In genomic region chr12:72762502-72762901, GRCm38 (mm10) we compare ENCODE assay signal across 9 mouse cellular contexts. TPM values are rescaled to one million over a fixed set of nuclear protein-coding genes. Genes with fewer than 3 reads are reported as not detected.
DNase-seq lines count a peak whose midpoint lies in the region; ATAC-seq and TF ChIP-seq lines count a peak whose summit lies in the region.
"Had no signal": no experiment of that assay in that cellular context is flagged by ENCODE, and none has a peak within 500 bp of the region (broad histone marks: within the 10 kb centered on the region; RNA-seq: fewer than 3 reads in every experiment).

No protein-coding gene starts in this region.

- 0 out of 2 replicates have a peak overlapping the region, but pooled peaks have one; percentile 99 for H3K27ac ChIP-seq in heart, postnatal 0 days (ENCODE audit: low read depth)
- H3K27ac ChIP-seq in bone marrow macrophage, adult 2 months (ENCODE audit: insufficient read depth, low read depth, low read length) = no peak overlapping the region
- no peak overlapping the region for H3K27ac ChIP-seq in hindbrain, embryonic 16.5 days (ENCODE audit: low read depth, low read length)
- no peak overlapping the region for H3K27ac ChIP-seq in midbrain, embryonic 14.5 days (replicated peaks; ENCODE audit: low read depth, low read length)

- peak overlapping the region; percentile 80 for H3K4me2 ChIP-seq in heart, postnatal 0 days (ENCODE audit: low read depth, low read length)
- H3K4me2 ChIP-seq in hindbrain, embryonic 16.5 days (ENCODE audit: low read length) = peak overlapping the region; percentile 73
- peak overlapping the region; percentile 72 for H3K4me2 ChIP-seq in midbrain, embryonic 14.5 days (ENCODE audit: low read length)

- H3K4me3 ChIP-seq in heart, postnatal 0 days (ENCODE audit: low read depth, low read length) = peak overlapping the region; percentile 95
- peak overlapping the region; percentile 86 for H3K4me3 ChIP-seq in bone marrow macrophage, adult 2 months (ENCODE audit: insufficient read depth, low read length)
- peak overlapping the region; percentile 92 for H3K4me3 ChIP-seq in hindbrain, embryonic 16.5 days (ENCODE audit: low read length)
- H3K4me3 ChIP-seq in midbrain, embryonic 14.5 days (replicated peaks; ENCODE audit: low read depth, low read length) = peak overlapping the region; percentile 89

- no peak for DNase-seq in heart, postnatal 0 days (ENCODE audit: low spot score)
- no peak for DNase-seq in heart, postnatal 25 days (ENCODE audit: low spot score)
- DNase-seq in midbrain, embryonic 14.5 days = no peak
- no peak for DNase-seq in cerebellum, adult 8-10 months
- no peak for DNase-seq in spleen, postnatal 4 days (ENCODE audit: low spot score in 2 of 2)
- no peak for DNase-seq in left cerebral cortex, postnatal 36 days (ENCODE audit: low spot score in 2 of 2)
- DNase-seq: kidney, postnatal 4 days had no signal

- peaks cover 16% of the 10 kb centered on the region for H3K4me1 ChIP-seq in heart, postnatal 0 days (ENCODE audit: control insufficient read depth, insufficient read depth)
- peaks cover 20% of the 10 kb centered on the region for H3K4me1 ChIP-seq in bone marrow macrophage, adult 2 months (ENCODE audit: control insufficient read depth, insufficient read depth, low read length)
- H3K4me1 ChIP-seq in hindbrain, embryonic 16.5 days (ENCODE audit: control insufficient read depth, insufficient read depth, low read depth, low read length) = peaks cover 16% of the 10 kb centered on the region
- peaks cover 24% of the 10 kb centered on the region for H3K4me1 ChIP-seq in midbrain, embryonic 14.5 days (ENCODE audit: control insufficient read depth, insufficient read depth, low read length)

- H3K9me3 ChIP-seq in heart, postnatal 0 days (replicated peaks; ENCODE audit: control insufficient read depth, low read length) = no peaks in the 10 kb centered on the region
- H3K9me3 ChIP-seq in hindbrain, embryonic 16.5 days (ENCODE audit: control insufficient read depth, low read length) = no peaks in the 10 kb centered on the region
- H3K9me3 ChIP-seq in midbrain, embryonic 14.5 days (ENCODE audit: control insufficient read depth, low read length) = no peaks in the 10 kb centered on the region

- no peaks in the 10 kb centered on the region for H3K36me3 ChIP-seq in heart, postnatal 0 days (replicated peaks; ENCODE audit: control insufficient read depth, insufficient read depth, low read length)
- no peaks in the 10 kb centered on the region for H3K36me3 ChIP-seq in hindbrain, embryonic 16.5 days (ENCODE audit: control insufficient read depth, insufficient read depth, low read length)
- H3K36me3 ChIP-seq in midbrain, embryonic 14.5 days (ENCODE audit: control insufficient read depth, insufficient read depth, low read length) = no peaks in the 10 kb centered on the region

- peak overlapping the region; percentile 100 for H3K9ac ChIP-seq in heart, postnatal 0 days (replicated peaks; ENCODE audit: low read depth, low read length)
- peak overlapping the region; percentile 98; the same call in 1 of the 2 replicates for H3K9ac ChIP-seq in hindbrain, embryonic 16.5 days (ENCODE audit: low read depth, low read length)
- peak overlapping the region; percentile 99; the same call in 1 of the 2 replicates for H3K9ac ChIP-seq in midbrain, embryonic 14.5 days (replicated peaks; ENCODE audit: low read length)

- no peak for TF ChIP-seq POLR2A in bone marrow macrophage, adult 2 months (IDR thresholded peaks at IDR 0.05; ENCODE audit: borderline replicate concordance, low read depth, low read length)

- TF ChIP-seq EP300 in heart, postnatal 0 days (IDR thresholded peaks at IDR 0.05; ENCODE audit: low read depth) = no peak

- intact Hi-C loops in heart, postnatal 25 days (cut with DNase I) = loop anchor here (5.0 to 10.0 kb wide), 3 partner anchors 80 to 678 kb away; partner anchors contain the start of genes Jkamp and L3hypdh
- intact Hi-C loops in left cerebral cortex, postnatal 36 days (cut with DNase I) = loop anchor here (5.0 kb wide), 1 partner anchor 675 kb away; the partner anchor contains the start of genes Jkamp and L3hypdh

- TF ChIP-seq CTCF in heart, postnatal 0 days (IDR thresholded peaks at IDR 0.05; ENCODE audit: low read depth) = no peak
- no peak for TF ChIP-seq CTCF in bone marrow macrophage, adult 2 months (IDR thresholded peaks at IDR 0.05; ENCODE audit: low read depth, low read length)

- 14% methylated on average over 1 of the region's 1 CpGs for WGBS in heart, postnatal 0 days
- WGBS in hindbrain, embryonic 16.5 days = 45% methylated on average over 1 of the region's 1 CpGs
- WGBS in midbrain, embryonic 14.5 days = 62% methylated on average over 1 of the region's 1 CpGs

- no peaks in the 10 kb centered on the region for H3K27me3 ChIP-seq in heart, postnatal 0 days (ENCODE audit: control insufficient read depth, insufficient read depth, low read length)
- no peaks in the 10 kb centered on the region for H3K27me3 ChIP-seq in hindbrain, embryonic 16.5 days (replicated peaks; ENCODE audit: control insufficient read depth, insufficient read depth, low read length)
- no peaks in the 10 kb centered on the region for H3K27me3 ChIP-seq in midbrain, embryonic 14.5 days (ENCODE audit: control insufficient read depth, insufficient read depth, low read length)

- ATAC-seq in heart, postnatal 0 days (ENCODE audit: insufficient read depth, low read depth) = no peak
- ATAC-seq in hindbrain, embryonic 16.5 days = no peak
- ATAC-seq in midbrain, embryonic 14.5 days (ENCODE audit: low FRiP score, low TSS enrichment) = no peak

RNA-seq across cellular contexts. Expression of gene Ppm1a, which starts 5.2 kb away (rescaled TPM):
- total RNA-seq in heart, postnatal 0 days (2014; rRNA removed; ENCODE audit: low replicate concordance) = 119 and 122 TPM in 2 replicates
- 47.6 and 49.0 TPM in 2 replicates for polyA plus RNA-seq in heart, postnatal 0 days (2015; fragmentation: Nextera tagmentation; extraction: Ambion mirVana)
- 100 to 1,000 TPM; 217 to 223 TPM for total RNA-seq in heart, postnatal 25 days (2021)
- polyA plus RNA-seq in bone marrow macrophage, adult 2 months (2012; ENCODE audit: insufficient read depth, insufficient read length, missing spikeins) = 79.3 and 84.4 TPM in 2 replicates
- polyA plus RNA-seq in hindbrain, embryonic 16.5 days (2015; fragmentation: Nextera tagmentation; extraction: Ambion mirVana) = 25.7 and 47.5 TPM in 2 replicates
- polyA plus RNA-seq in midbrain, embryonic 14.5 days (2014; fragmentation: Nextera tagmentation; extraction: Ambion mirVana) = 92.8 and 108 TPM in 2 replicates
- 100 to 1,000 TPM; 317 to 347 TPM for total RNA-seq in left cerebral cortex, postnatal 36 days (2021)
